Mouse (Mus musculus): ENCODE measurements at regions not wholly inside any gene's neighbourhood (a gene's known extent, or its start where the extent isn't known, plus 50 kb on each side); places are given as distances from the start of the nearest gene placed in this dataset.

DNA sequence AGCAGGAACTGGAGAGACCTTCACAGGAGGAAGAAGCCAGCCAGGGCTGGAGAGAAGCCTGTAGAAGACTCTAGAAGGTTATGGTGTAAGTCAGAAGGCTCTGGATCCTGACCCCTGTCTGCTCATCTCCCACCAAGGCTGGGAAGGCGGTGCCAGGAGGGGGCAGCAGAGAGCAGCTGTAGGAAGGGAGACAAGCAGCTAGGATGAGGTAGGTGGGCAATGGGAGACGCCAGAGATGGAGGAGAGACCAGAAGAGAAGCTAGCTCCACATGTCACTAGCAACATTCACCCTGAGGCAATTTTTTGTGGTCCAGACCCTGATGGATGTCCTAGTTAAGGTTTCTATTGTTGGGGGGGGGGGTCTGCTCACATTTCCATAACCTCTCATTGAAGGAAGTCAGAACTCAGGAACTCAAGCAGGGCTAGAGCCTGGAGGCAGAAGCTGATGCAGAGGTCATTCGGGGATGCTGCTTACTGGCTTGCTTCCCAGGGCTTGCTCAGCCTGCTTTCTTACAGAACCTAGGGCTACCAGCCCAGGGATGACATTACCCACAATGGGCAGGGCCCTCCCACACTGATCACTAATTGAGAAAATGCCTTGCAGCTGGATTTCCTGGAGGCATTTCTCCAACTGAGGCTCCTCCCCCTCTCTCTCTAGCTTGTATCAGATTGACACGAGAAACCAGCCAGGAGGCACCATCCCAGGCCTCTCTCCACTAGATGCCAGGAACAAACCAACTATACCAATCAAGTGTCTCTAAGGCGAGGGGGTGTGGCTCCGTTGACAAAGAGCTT is 144.7 kb upstream of the Rpl38 start:
- TF ChIP-seq POLR2A (IDR thresholded peaks at IDR 0.05; ENCODE audit: control insufficient read depth, low read depth, low read length) (no peak), CTCF (IDR thresholded peaks at IDR 0.05; ENCODE audit: control insufficient read depth, insufficient read depth, insufficient replicate concordance, low read depth, low read length) (peak; percentile 86; the same call in 1 of the 2 replicates)
